Mouse (Mus musculus): ENCODE measurements at regions not wholly inside any gene's neighbourhood (a gene's known extent, or its start where the extent isn't known, plus 50 kb on each side); places are given as distances from the start of the nearest gene placed in this dataset.

DNA sequence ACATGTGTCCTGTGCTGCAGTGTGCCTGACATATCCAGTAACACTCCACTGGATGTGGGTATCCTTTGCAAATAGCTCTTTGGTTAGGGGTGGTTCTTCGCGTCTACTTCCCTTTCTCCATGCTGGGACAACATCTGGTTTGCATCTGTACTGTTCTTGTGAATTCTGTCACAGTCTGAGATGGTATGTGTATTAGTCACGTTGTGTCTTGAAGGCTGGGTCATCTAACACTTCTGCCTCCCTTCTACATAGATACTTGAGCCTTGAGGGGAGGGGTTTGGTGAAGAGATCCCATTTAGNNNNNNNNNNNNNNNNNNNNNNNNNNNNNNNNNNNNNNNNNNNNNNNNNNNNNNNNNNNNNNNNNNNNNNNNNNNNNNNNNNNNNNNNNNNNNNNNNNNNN, 294.9 kb downstream of the Lmo7 start:
- ATAC-seq (ENCODE audit: insufficient number of reproducible peaks, insufficient read depth, low FRiP score, low TSS enrichment, low read depth), result peak; percentile 56; the same call in 1 of the 2 replicates
- Histone ChIP-seq H3K36me3 (no peaks in the 10 kb centered on the region), H3K4me2 (no peak overlapping the region), H3K9me3 (no peaks in the 10 kb centered on the region), H3K9ac (replicated peaks) (no peak overlapping the region), H3K4me3 (replicated peaks) (no peak overlapping the region), H3K27me3 (no peaks in the 10 kb centered on the region), H3K4me1 (replicated peaks) (no peaks in the 10 kb centered on the region), H3K27ac (no peak overlapping the region)
- WGBS, result 23% methylated on average over 3 of the region's 3 CpGs

DNA sequence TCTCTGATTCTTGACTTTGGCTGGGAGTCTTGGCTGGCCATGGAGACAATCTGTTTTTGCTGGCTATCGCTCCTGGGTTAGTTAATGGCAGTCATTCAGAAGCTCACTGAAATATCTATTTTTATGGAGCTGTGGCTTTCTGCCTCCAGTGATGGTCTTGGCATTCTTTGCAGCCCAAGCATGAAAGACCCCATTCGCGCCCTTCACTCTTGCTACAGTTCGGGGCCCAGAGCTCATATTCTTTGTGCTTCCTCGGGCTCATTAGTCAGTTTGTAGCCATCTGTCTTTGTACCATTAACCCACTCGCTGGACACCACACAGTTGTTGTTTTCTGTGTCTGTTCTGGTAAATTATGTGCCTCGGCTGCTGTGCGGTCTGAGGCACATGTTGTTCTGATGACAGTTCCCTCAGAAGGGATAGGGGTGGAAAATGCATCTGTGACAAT, 290.4 kb downstream of the Lmo7 start:
- Histone ChIP-seq H3K9me3 (no peaks in the 10 kb centered on the region), H3K4me1 (replicated peaks) (no peaks in the 10 kb centered on the region), H3K27me3 (no peaks in the 10 kb centered on the region), H3K4me3 (replicated peaks) (no peak overlapping the region), H3K27ac (no peak overlapping the region), H3K9ac (replicated peaks) (no peak overlapping the region), H3K36me3 (no peaks in the 10 kb centered on the region), H3K4me2 (no peak overlapping the region)
- 63% methylated on average over 8 of the region's 8 CpGs for WGBS
- ATAC-seq (ENCODE audit: insufficient number of reproducible peaks, insufficient read depth, low FRiP score, low TSS enrichment, low read depth), result no peak

GRCm38 (mm10) chr14:102019320-102019719, 289.6 kb downstream of the Lmo7 start:
- no peaks in the 10 kb centered on the region for H3K9me3 ChIP-seq
- no peaks in the 10 kb centered on the region for H3K36me3 ChIP-seq
- H3K27ac ChIP-seq, result no peak overlapping the region
- no peaks in the 10 kb centered on the region for H3K4me1 ChIP-seq (replicated peaks)
- no peak for ATAC-seq (ENCODE audit: insufficient number of reproducible peaks, insufficient read depth, low FRiP score, low TSS enrichment, low read depth)
- no peak overlapping the region for H3K4me3 ChIP-seq (replicated peaks)
- H3K27me3 ChIP-seq, result no peaks in the 10 kb centered on the region
- no peak overlapping the region for H3K4me2 ChIP-seq
- 80% methylated on average over 2 of the region's 2 CpGs for WGBS
- no peak overlapping the region for H3K9ac ChIP-seq (replicated peaks)

GRCm38 (mm10) chr14:102016572-102016971, 286.8 kb downstream of the Lmo7 start:
- H3K4me1 ChIP-seq (replicated peaks), result no peaks in the 10 kb centered on the region
- no peak for ATAC-seq (ENCODE audit: insufficient number of reproducible peaks, insufficient read depth, low FRiP score, low TSS enrichment, low read depth)

DNA sequence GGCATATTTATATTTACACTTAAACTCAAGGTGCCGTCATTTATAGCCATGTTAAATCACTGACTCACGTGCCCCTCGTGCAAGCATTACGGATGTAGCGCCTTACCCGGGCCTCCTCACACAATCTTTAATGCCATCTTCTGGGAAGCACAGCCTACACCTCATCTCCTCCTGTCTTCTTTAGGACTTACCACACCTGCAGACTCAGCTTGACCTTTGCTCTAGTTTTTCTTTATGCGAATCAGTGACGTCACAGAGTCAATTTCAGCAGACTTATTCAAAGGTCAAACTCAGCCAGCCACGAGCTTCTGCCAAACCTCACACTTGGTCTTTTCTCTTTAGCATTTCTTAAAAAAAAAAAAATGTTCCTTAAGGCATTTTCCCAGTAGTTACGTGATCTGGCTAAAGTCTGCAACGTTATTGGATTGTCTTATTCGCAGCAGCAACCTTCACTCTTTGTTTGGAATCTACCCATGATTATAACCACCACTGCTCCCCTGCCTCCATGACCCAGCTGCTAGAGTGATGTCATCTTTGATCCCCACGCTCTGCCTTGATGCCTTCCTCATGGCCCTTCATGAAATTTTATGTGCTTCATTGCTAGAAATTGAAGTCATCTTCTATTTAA, 285.3 kb downstream of the Lmo7 start:
- Histone ChIP-seq H3K4me2 (no peak overlapping the region), H3K4me3 (replicated peaks) (no peak overlapping the region), H3K9ac (replicated peaks) (no peak overlapping the region), H3K4me1 (replicated peaks) (no peaks in the 10 kb centered on the region), H3K9me3 (no peaks in the 10 kb centered on the region), H3K27ac (no peak overlapping the region), H3K36me3 (no peaks in the 10 kb centered on the region), H3K27me3 (no peaks in the 10 kb centered on the region)
- WGBS, result 68% methylated on average over 13 of the region's 13 CpGs
- ATAC-seq (ENCODE audit: insufficient number of reproducible peaks, insufficient read depth, low FRiP score, low TSS enrichment, low read depth), result no peak

More at GRCm38 (mm10) chr14:102016572-102016971, 286.8 kb downstream of the Lmo7 start:
- Histone ChIP-seq H3K4me2 (no peak overlapping the region), H3K9me3 (no peaks in the 10 kb centered on the region), H3K36me3 (no peaks in the 10 kb centered on the region), H3K9ac (replicated peaks) (no peak overlapping the region), H3K4me3 (replicated peaks) (no peak overlapping the region), H3K27ac (no peak overlapping the region), H3K27me3 (no peaks in the 10 kb centered on the region)

DNA sequence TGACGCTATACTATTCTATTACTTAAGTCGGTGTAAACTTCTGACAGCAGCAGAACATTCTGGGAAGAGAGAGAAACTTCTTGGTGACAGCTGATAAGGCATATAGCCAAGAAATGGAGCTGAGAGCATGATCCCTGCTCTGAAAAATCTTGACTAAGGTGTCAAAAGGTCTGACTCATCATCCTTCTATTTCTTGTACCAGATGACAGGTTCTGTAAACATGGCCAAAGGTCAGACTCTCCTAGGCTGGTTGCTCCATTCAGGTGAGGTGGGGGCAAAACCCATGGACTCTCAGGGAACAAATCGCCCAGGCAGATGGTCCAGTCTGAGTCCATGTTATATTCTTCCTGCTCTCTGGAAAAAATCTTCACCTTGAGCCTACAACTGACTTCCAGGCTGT, 283.5 kb downstream of the Lmo7 start:
- Histone ChIP-seq H3K4me1 (replicated peaks) (no peaks in the 10 kb centered on the region), H3K4me3 (replicated peaks) (no peak overlapping the region), H3K4me2 (no peak overlapping the region), H3K36me3 (no peaks in the 10 kb centered on the region), H3K9ac (replicated peaks) (no peak overlapping the region), H3K27ac (no peak overlapping the region), H3K27me3 (no peaks in the 10 kb centered on the region), H3K9me3 (no peaks in the 10 kb centered on the region)
- no peak for ATAC-seq (ENCODE audit: insufficient number of reproducible peaks, insufficient read depth, low FRiP score, low TSS enrichment, low read depth)
- WGBS, result 80% methylated on average over 3 of the region's 3 CpGs

DNA sequence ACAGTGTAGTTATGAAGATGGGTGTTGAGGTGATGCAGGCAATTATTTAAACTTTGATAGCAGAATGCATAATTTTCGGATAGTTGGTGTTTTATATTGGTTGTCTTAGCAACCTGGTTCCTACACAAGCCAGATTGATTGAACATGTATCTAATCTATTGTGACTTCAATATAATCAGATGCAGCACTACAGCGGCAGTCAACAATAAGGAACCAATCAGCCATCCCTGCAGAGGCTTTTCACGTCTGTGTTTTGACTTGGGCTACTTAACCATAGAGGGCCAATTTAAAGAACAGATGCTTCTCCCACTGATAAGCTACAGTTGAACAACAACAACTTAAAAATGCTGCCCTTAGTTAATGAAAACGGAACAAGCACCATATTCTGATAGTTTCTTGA, 267.8 kb downstream of the Lmo7 start:
- Histone ChIP-seq H3K27me3 (no peaks in the 10 kb centered on the region), H3K27ac (no peak overlapping the region), H3K4me2 (no peak overlapping the region), H3K4me3 (replicated peaks) (no peak overlapping the region), H3K4me1 (replicated peaks) (no peaks in the 10 kb centered on the region), H3K9me3 (no peaks in the 10 kb centered on the region), H3K9ac (replicated peaks) (no peak overlapping the region), H3K36me3 (no peaks in the 10 kb centered on the region)
- ATAC-seq (ENCODE audit: insufficient number of reproducible peaks, insufficient read depth, low FRiP score, low TSS enrichment, low read depth), result no peak
- WGBS, result 44% methylated on average over 4 of the region's 4 CpGs

DNA sequence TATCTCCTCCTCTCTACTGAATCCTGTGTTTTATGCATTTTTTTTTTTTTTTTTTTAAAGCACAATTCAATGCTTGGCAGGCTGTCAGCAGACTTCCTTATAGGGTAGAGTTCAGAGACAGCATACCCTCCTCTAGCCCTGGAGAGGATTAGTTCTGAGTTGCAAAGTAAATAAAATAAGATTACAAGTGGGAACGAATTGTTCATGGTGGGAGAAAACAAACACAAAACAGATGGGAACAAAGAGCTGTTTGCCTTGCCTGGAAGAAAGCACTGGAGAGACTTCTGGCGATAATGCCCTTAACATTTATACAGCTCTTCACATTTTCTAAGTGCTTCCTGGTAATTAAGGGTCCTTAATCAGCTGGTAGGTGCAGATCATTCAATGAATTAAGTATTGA, 254.6 kb downstream of the Lmo7 start:
- Histone ChIP-seq H3K27ac (no peak overlapping the region), H3K27me3 (no peaks in the 10 kb centered on the region), H3K4me3 (replicated peaks) (no peak overlapping the region), H3K4me1 (replicated peaks) (peaks cover 7% of the 10 kb centered on the region; the same call in 1 of the 2 replicates), H3K9me3 (no peaks in the 10 kb centered on the region), H3K4me2 (no peak overlapping the region), H3K9ac (replicated peaks) (no peak overlapping the region), H3K36me3 (no peaks in the 10 kb centered on the region)
- no peak for ATAC-seq (ENCODE audit: insufficient number of reproducible peaks, insufficient read depth, low FRiP score, low TSS enrichment, low read depth)
- WGBS, result 10% methylated on average over 2 of the region's 2 CpGs

Data from limb, embryonic 12.5 days (tissue).